Mouse (Mus musculus): ENCODE measurements around the gene Lgals12. TPM values are rescaled to one million over a fixed set of nuclear protein-coding genes. Genes with fewer than 3 reads are reported as not detected.

The Lgals12 gene
- total RNA-seq, 2 experiments from 2014 or later = 0.44 to 1.6 TPM

DNA sequence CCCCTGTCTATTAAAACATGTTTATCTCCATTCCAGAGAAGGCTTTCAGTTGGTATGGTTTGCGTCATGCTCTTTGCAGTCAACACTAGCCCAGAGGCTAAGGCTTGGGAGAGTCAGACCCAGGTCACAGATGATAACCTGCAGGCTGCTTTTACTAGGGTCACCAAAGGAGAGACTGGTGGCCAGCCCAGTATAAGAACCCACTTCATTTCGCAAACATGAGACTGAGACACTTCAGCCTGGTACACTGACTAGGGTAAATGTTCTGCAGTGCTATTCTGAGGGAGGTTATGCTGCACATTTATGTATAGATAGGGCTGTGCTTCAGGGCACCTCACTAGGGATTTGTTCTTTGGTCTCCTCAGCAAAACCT is 54.7 kb downstream of the Lgals12 start:
- DNase-seq = no peak
- intact Hi-C loops (cut with DNase I) = no loop called here

DNA sequence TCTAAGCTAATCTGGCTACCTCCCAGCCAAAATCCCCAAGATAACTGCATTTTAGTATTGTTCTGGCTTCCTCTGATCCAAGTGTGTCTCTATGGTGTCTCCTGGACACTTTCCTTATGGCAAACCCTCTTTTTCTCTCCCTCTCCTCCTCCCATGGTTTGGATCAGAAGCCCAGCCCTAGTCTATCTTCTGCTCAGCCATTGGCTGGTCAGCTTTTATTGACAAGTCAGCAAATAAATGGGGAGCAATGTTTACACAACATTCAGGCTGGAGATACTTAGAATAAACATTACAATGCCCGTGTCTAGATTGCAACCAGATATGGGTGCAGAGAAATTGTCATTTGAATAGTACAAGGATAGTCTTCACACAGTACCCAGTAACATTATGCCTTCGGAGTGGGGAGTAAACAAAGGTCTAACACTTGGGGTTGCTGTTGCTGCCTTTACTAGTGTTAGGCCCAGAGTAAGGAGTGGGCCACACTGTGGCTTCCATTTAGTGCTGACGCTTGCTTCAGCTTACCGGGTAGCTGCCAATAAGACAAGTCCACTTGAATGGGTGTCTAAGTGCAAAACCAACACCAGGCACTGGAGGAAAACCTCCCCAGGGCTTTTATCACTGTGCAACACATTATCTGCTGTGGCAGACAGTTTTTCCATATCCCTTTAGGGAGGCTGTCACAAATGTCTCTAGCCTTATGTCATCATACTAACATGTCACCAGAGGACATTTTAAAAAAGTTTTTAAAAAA is 55.3 kb downstream of the Lgals12 start:
- no peak for DNase-seq

DNA sequence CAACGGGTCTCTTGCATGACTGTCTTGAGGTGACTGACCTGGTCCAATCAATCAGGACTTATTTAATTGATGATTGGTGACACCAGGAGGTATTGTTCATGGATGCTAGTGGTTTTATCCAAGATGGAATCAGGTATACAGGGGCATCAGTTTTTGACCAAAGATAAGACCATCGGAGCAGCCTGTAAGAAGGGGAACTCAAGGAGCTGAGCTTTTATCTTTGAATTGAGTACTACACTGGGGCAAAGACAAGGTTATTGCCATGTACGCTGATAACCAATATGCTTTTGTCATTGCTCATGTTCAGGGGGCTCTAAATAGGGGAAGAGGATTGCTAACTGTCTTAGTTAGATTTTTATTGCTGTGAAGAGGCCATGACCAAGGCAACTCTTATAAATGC is 58.1 kb downstream of the Lgals12 start:
- intact Hi-C loops (cut with DNase I) = no loop called here
- DNase-seq = no peak

More for the DNA sequence above, 55.3 kb downstream of the Lgals12 start:
- intact Hi-C loops (cut with DNase I) = no loop called here

Other genes with a start within 250 kb of the Lgals12 start
- 10 to 100 TPM; 21.8 to 23.2 TPM for gene Spindoc, start 224.2 kb downstream of the Lgals12 start, total RNA-seq (2021)
- gene 2700081O15Rik, start 189.6 kb downstream of the Lgals12 start, total RNA-seq (2021) = 10 to 100 TPM; 23.7 to 23.8 TPM
- gene Rtn3, start 123.9 kb downstream of the Lgals12 start, total RNA-seq (2021) = 10 to 100 TPM; 79.2 to 87.9 TPM
- 10 to 100 TPM; 24.7 to 28.4 TPM for gene Atl3, start 113.2 kb downstream of the Lgals12 start, total RNA-seq (2021)
- gene Pla2g16, start 49.7 kb downstream of the Lgals12 start, total RNA-seq (2021) = 10 to 100 TPM; 77.3 to 83.3 TPM
- not detected for gene Hrasls5, start 5.3 kb upstream of the Lgals12 start, total RNA-seq (2021)
- not detected for gene Slc22a19, start 104.1 kb upstream of the Lgals12 start, total RNA-seq (2021)
- not detected for gene Slc22a26, start 195.5 kb upstream of the Lgals12 start, total RNA-seq (2021)